Mouse (Mus musculus) limb, embryonic 14.5 days (tissue): ENCODE results near the gene Tmem95. TPM values are rescaled to one million over a fixed set of nuclear protein-coding genes. Genes with fewer than 3 reads are reported as not detected.
A peak's percentile ranks its signal among the peaks of the same experiment; 100 is the strongest.

ENCODE experiments used
- ATAC-seq: fragments of 200-750 bp; cut with Nextera tagmentation; 2 replicates; pipeline ENCODE4 v1.8.0; 2017; ENCODE audit warnings: low read depth, moderate number of reproducible peaks, moderate TSS enrichment; ENCODE audit not compliant: low FRiP score
- DNase-seq: peaks from one replicate; pipeline ENCODE4 v3.0.0-alpha.2; 2015; ENCODE audit warnings: low spot score
- H3K27ac ChIP-seq: fragments of 300-500 bp; sonication (generic); replicated peaks from 2 replicates; pipeline ENCODE4 v1.5.1; 2014; ENCODE audit warnings: low read depth, mild to moderate bottlenecking, low read length, moderate library complexity, mixed read lengths
- H3K27me3 ChIP-seq: fragments of 300-500 bp; sonication (generic); 2 replicates; pipeline ENCODE4 v1.6.1; 2014; ENCODE audit warnings: low read length, mixed read lengths; ENCODE audit not compliant: control insufficient read depth, insufficient read depth
- H3K36me3 ChIP-seq: fragments of 300-500 bp; sonication (generic); 2 replicates; pipeline ENCODE4 v1.6.1; 2014; ENCODE audit warnings: mild to moderate bottlenecking, low read length, moderate library complexity, mixed read lengths; ENCODE audit not compliant: control insufficient read depth, insufficient read depth
- H3K4me1 ChIP-seq: fragments of 300-500 bp; sonication (generic); 2 replicates; pipeline ENCODE4 v1.6.1; 2014; ENCODE audit warnings: antibody characterized with exemption, low read length, mixed read lengths; ENCODE audit not compliant: control insufficient read depth, insufficient read depth
- H3K4me2 ChIP-seq: fragments of 300-500 bp; sonication (generic); replicated peaks from 2 replicates; pipeline ENCODE4 v1.6.1; 2014; ENCODE audit warnings: low read depth, mild to moderate bottlenecking, low read length, moderate library complexity; ENCODE audit not compliant: severe bottlenecking
- H3K4me3 ChIP-seq: fragments of 300-500 bp; sonication (generic); replicated peaks from 2 replicates; pipeline ENCODE4 v1.5.1; 2014; ENCODE audit warnings: low read length
- H3K9ac ChIP-seq: fragments of 300-500 bp; sonication (generic); 2 replicates; pipeline ENCODE4 v1.6.1; 2014; ENCODE audit warnings: mild to moderate bottlenecking, low read depth, low read length, moderate library complexity; ENCODE audit not compliant: severe bottlenecking
- H3K9me3 ChIP-seq: fragments of 300-500 bp; sonication (generic); 2 replicates; pipeline ENCODE4 v1.6.1; 2016; ENCODE audit warnings: low read length; ENCODE audit not compliant: control insufficient read depth
- POLR2A ChIP-seq: fragments of 200-500 bp; IDR thresholded peaks from 2 replicates; pipeline ENCODE4 v1.8.0; 2012; ENCODE audit warnings: inconsistent platforms, mild to moderate bottlenecking, moderate library complexity, borderline replicate concordance; ENCODE audit not compliant: insufficient read depth, insufficient read length; ENCODE audit errors: extremely low read depth
- WGBS: fragments of 180-500 bp; shearing (Covaris S2); extraction: QIAGEN DNeasy Blood & Tissue Kit; methylation state at CpG from one replicate; pipeline ENCODE4 v1.1.7; 2014; 5-methylcytosine and 5-hydroxymethylcytosine counted together
- polyA plus RNA-seq, 2 experiments: library from polyadenylated mRNA; depleted of rRNA in 1 of 2; stranded (reverse) in 1 of 2; unstranded in 1 of 2; fragments of >200 nt; fragmentation: Nextera tagmentation in 1 of 2; extraction: Ambion mirVana in 1 of 2; gene quantifications; 2 replicates each; pipeline versions ENCODE4 v1.2.1 to v1.2.3; 2012 to 2014

The Tmem95 gene
- polyA plus RNA-seq, 2 experiments = not detected

DNA sequence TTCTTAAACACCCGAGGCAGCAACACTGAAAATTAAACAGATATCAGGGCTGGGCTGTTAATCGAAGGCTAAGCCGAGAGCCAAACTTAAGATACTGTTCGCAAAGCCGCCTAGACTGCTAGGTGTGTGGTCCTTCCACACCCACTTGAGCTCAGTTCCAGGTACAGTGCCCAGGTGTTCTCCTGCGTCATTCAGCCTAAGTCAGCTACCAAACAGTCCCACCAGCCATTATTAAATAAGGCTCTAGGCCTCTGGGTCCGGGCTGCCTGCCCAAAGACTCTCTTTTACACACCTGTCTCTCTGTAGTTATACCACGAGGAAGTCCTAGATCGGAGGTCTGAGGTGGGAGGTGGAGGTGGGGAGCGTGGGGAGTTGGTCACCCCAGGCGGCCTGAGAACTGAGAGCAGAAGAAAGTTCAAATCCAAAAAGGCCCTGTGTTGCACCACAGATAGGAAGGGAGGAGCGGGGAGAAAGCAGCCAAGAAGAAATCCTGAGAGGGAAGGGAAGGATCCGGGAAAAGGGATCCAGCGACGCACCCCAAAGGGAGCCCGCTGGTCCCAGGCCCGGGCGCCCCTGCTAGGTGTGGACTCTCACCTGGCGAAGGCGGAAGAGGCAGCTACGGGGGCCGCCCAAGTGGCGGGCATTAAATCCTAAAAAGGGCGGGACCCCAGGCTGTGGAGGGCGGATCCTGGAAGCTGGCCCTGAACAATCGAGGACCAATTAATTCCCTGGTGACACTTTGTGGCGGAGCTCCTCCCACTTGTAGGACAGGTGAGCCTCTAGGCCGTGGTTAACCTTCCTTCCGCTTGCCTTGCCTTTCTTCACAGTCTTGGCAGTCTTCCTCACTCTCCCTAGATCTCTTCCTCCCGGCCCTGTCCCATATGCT lies 19.5 kb downstream of the Tmem95 start, which contains the start of gene Tnk1:
Gene Tnk1 (minus strand): TSS at position 618 of the 886 bp plus-strand sequence.
- H3K27ac ChIP-seq = no peak within 1 kb of the TSS
- no peaks in the 10 kb centered on the region for H3K9me3 ChIP-seq
- no peaks in the 10 kb centered on the region for H3K36me3 ChIP-seq
- no peak for TF ChIP-seq POLR2A
- no peak for ATAC-seq
- no peaks in the 10 kb centered on the region for H3K4me1 ChIP-seq
- 22% methylated on average over 28 of the region's 30 CpGs for WGBS
- peak within 1 kb of the TSS; percentile 15 for H3K4me2 ChIP-seq
- H3K27me3 ChIP-seq = 0 out of 2 replicates have a peak, but pooled peaks cover 15% of the 10 kb centered on the region
- no peak for DNase-seq
- 0 out of 2 replicates have a peak within 1 kb of the TSS, but pooled peaks have one; percentile 4 for H3K4me3 ChIP-seq
- H3K9ac ChIP-seq = 0 out of 2 replicates have a peak within 1 kb of the TSS, but pooled peaks have one; percentile 25

- ATAC-seq (peak; percentile 58), DNase-seq (no peak)
- 13% methylated on average over 16 of the region's 16 CpGs for WGBS
- TF ChIP-seq POLR2A = no peak
- Histone ChIP-seq H3K4me1 (no peaks in the 10 kb centered on the region), H3K9ac (no peak overlapping the region), H3K27me3 (0 out of 2 replicates have a peak, but pooled peaks cover 15% of the 10 kb centered on the region), H3K4me2 (no peak overlapping the region), H3K4me3 (no peak overlapping the region), H3K27ac (no peak overlapping the region), H3K9me3 (no peaks in the 10 kb centered on the region), H3K36me3 (peaks cover 18% of the 10 kb centered on the region)
Measured at GRCm38 (mm10) chr11:69855347-69855746, 22.5 kb downstream of the Tmem95 start.

DNA sequence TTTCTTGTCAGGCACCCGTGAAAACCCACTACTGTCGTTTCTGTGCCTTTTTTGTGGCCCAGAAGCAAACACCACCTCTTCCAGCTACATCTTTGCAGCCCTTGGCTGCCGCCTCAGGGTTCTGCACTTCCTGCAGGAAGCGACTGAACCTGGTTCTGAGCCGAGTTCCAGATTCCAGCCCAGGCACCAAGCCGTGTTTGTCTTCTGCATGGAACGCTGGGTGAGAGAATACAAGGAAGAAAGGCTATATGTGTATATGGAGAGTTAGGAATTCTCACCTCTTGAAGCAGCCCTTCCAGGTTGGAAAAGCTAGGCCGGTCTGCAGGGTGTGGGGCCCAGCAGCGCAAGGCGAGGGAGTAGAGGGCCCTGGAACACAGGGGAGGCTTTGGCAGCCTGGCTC lies 23.1 kb downstream of the Tmem95 start:
- 84% methylated on average over 10 of the region's 10 CpGs for WGBS
- 0 out of 2 replicates have a peak, but pooled peaks cover 15% of the 10 kb centered on the region for H3K27me3 ChIP-seq
- no peaks in the 10 kb centered on the region for H3K4me1 ChIP-seq
- no peak overlapping the region for H3K27ac ChIP-seq
- ATAC-seq (no peak), DNase-seq (no peak)
- no peak overlapping the region for H3K4me2 ChIP-seq
- H3K9ac ChIP-seq = no peak overlapping the region
- no peaks in the 10 kb centered on the region for H3K9me3 ChIP-seq
- peaks cover 25% of the 10 kb centered on the region for H3K36me3 ChIP-seq
- H3K4me3 ChIP-seq = no peak overlapping the region
- TF ChIP-seq POLR2A = no peak

DNA sequence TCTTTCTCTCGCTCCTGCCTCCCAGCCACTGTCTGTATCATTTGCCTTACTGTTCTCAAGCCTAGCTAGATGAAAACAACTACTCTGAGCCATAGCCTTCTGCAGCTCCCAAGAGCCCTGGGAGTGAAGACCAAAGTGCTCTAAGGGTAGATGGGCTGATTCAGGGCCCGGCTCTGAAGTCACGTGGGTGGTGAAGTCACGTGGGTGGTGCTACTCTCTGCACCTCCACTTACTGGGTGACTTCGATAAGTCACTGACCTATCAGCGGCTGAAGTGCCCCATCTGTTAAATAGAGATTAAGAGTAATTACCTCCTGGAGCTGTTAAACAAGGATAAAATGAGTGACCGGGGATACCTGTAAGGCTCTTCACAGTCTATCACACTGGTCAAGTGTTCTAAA lies 23.8 kb downstream of the Tmem95 start:
- Histone ChIP-seq H3K27ac (no peak overlapping the region), H3K9me3 (no peaks in the 10 kb centered on the region), H3K4me3 (no peak overlapping the region), H3K4me1 (no peaks in the 10 kb centered on the region), H3K36me3 (peaks cover 31% of the 10 kb centered on the region), H3K4me2 (no peak overlapping the region), H3K27me3 (0 out of 2 replicates have a peak, but pooled peaks cover 12% of the 10 kb centered on the region), H3K9ac (no peak overlapping the region)
- DNase-seq (no peak), ATAC-seq (no peak)
- TF ChIP-seq POLR2A = no peak
- WGBS = 71% methylated on average over 7 of the region's 7 CpGs

- Histone ChIP-seq H3K4me2 (no peak overlapping the region), H3K9me3 (no peaks in the 10 kb centered on the region), H3K4me1 (peaks cover 11% of the 10 kb centered on the region), H3K27ac (no peak overlapping the region), H3K36me3 (peaks cover 41% of the 10 kb centered on the region), H3K27me3 (no peaks in the 10 kb centered on the region), H3K9ac (no peak overlapping the region), H3K4me3 (no peak overlapping the region)
- 67% methylated on average over 8 of the region's 8 CpGs for WGBS
- TF ChIP-seq POLR2A = no peak
- ATAC-seq = no peak
- no peak for DNase-seq
Measured at GRCm38 (mm10) chr11:69850754-69851153, 27.1 kb downstream of the Tmem95 start.
